Mouse (Mus musculus) limb, embryonic 13.5 days (tissue): ENCODE measurements around the gene Safb2. TPM values are rescaled to one million over a fixed set of nuclear protein-coding genes. Genes with fewer than 3 reads are reported as not detected.
"Not testable (repeated sequence)": the region's sequence is repeated elsewhere in the genome, so short reads cannot be mapped to it uniquely, and the experiment has no call there.

Experiments used
- ATAC-seq: fragments of 200-750 bp; cut with Nextera tagmentation; 2 replicates; pipeline ENCODE4 v1.8.0; 2017; ENCODE audit warnings: low read depth, moderate number of reproducible peaks, moderate TSS enrichment; ENCODE audit not compliant: low FRiP score
- H3K27ac ChIP-seq: fragments of 300-500 bp; sonication (generic); 2 replicates; pipeline ENCODE4 v1.5.1; 2015; ENCODE audit warnings: inconsistent platforms, mild to moderate bottlenecking, moderate library complexity
- H3K27me3 ChIP-seq: fragments of 300-500 bp; sonication (generic); 2 replicates; pipeline ENCODE4 v1.6.1; 2015; ENCODE audit warnings: mild to moderate bottlenecking, inconsistent platforms
- H3K36me3 ChIP-seq: fragments of 300-500 bp; sonication (generic); 2 replicates; pipeline ENCODE4 v1.6.1; 2015; ENCODE audit warnings: inconsistent platforms, mild to moderate bottlenecking, moderate library complexity
- H3K4me1 ChIP-seq: fragments of 300-500 bp; sonication (generic); 2 replicates; pipeline ENCODE4 v1.6.1; 2015; ENCODE audit warnings: inconsistent platforms
- H3K4me2 ChIP-seq: fragments of 300-500 bp; sonication (generic); replicated peaks from 2 replicates; pipeline ENCODE4 v1.6.1; 2015; ENCODE audit warnings: inconsistent platforms, mild to moderate bottlenecking, moderate library complexity
- H3K4me3 ChIP-seq: fragments of 300-500 bp; sonication (generic); 2 replicates; pipeline ENCODE4 v1.5.1; 2015; ENCODE audit warnings: moderate library complexity, mild to moderate bottlenecking, inconsistent platforms
- H3K9ac ChIP-seq: fragments of 300-500 bp; sonication (generic); 2 replicates; pipeline ENCODE4 v1.6.1; 2015; ENCODE audit warnings: mild to moderate bottlenecking, inconsistent platforms
- H3K9me3 ChIP-seq: fragments of 300-500 bp; sonication (generic); 2 replicates; pipeline ENCODE4 v1.6.1; 2016; ENCODE audit warnings: inconsistent platforms
- WGBS: fragments of 180-500 bp; shearing (Covaris S2); methylation state at CpG from one replicate; pipeline ENCODE4 v1.1.7; 2015; 5-methylcytosine and 5-hydroxymethylcytosine counted together
- polyA plus RNA-seq: library from polyadenylated mRNA; unstranded; fragments of >200 nt; fragmentation: Nextera tagmentation; extraction: Ambion mirVana; gene quantifications from 2 replicates; pipeline ENCODE4 v1.2.1, GENCODE M21; 2015

The Safb2 gene
- polyA plus RNA-seq = 85.2 and 91.4 TPM in 2 replicates

DNA sequence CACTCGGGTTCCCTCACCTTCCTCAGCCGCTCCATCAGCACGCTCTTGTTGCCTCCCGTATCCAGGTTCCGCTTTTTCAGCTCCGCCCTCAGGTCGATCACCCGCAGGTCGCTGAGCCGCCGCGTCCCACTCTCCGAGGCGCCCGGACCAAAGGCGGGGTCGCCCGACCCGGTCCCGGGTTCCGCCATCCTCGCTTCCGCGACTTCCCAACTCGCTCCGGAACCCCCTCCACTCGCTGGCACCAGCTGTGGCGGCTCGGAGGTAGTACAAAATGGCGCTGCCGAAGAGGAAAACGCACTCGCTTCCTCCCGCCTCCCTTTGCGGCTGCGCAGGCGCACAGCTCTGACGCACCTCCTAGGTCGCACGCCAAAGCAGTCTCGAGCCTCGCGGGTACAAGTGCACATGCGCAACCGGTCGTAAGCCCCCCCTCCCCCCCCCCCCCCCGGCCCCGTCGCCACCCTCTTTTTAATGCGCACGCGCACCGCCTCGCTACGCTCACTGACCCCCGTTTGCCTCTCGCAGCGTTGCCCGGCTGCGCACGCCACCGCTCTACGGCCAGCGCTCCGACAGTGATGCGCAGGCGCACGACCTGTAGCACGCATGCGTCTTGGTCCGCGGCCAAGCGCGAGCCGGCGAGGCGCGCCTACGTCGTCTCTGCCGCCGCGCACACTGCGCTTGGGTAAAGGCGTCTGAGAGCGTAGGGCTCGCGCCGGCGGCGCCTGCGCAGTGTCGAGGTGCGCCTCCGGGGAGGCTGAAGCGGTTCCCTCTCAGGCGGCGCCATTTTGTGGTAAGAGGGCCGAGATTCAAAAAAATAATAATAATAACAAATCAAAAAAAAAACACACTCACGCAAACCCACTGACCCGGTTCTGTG is at the start of gene Safb2, which contains the start of gene Safb:
Gene Safb2, minus strand, starts transcription at position 329 of the 874 bp plus-strand sequence.
Gene Safb, plus strand, starts transcription at position 569 of the 874 bp plus-strand sequence.
- peak; percentile 96 for ATAC-seq
- Histone ChIP-seq H3K9ac (peak within 1 kb of the TSS; percentile 91), H3K27me3 (no peaks in the 10 kb centered on the region), H3K4me2 (peak within 1 kb of the TSS; percentile 94), H3K4me3 (peak within 1 kb of the TSS; percentile 92), H3K4me1 (peaks cover 52% of the 10 kb centered on the region), H3K36me3 (peaks cover 68% of the 10 kb centered on the region), H3K9me3 (no peaks in the 10 kb centered on the region), H3K27ac (peak within 1 kb of the TSS; percentile 93)
- WGBS = under 1% methylated on average over 92 of the region's 101 CpGs

DNA sequence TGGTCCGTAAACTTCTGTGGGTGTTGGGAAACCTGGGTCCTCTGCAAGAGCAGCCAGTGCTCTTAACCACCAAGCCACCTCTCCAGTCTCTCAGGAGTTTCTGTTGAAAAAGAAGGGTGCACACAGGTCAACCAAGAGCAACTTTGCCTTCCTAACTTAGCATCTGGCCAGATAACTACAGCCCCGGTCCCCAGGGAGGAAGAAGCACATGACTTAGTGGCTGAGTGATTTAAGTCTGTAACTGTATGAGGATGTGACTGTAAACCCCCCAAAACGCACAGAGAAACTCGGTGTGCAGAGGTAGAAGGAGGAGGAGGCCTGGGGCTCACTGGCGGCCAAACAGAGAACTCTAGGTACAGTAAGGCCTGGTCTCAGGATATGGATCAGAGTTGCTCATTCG is 49.6 kb upstream of the Safb2 start:
- H3K36me3 ChIP-seq = no peaks in the 10 kb centered on the region
- no peak overlapping the region for H3K4me2 ChIP-seq
- H3K4me3 ChIP-seq = no peak overlapping the region
- no peaks in the 10 kb centered on the region for H3K4me1 ChIP-seq
- 85% methylated on average over 6 of the region's 6 CpGs for WGBS
- H3K27me3 ChIP-seq = no peaks in the 10 kb centered on the region
- no peaks in the 10 kb centered on the region for H3K9me3 ChIP-seq
- no peak overlapping the region for H3K27ac ChIP-seq
- ATAC-seq = no peak
- H3K9ac ChIP-seq = no peak overlapping the region

DNA sequence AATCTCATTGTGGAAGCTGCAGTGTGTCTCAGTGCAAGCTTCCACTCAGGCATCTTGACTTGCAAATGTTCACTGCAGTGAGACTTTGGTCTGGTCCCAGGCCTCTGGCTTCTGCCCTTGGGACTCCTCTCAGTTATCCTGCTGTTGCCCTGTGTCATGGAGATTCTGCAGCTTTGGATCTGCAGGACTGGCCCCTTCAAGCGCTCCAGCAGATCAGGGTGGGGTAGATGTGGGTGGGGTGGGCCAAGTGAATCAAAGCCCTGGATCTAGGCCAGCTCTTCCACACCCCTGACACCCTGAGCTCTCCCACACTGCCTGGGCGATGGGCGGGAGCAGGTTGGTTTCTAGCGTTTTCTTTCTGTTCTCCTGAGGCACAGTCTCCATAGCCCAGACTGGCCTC is 47.4 kb upstream of the Safb2 start:
- Histone ChIP-seq H3K4me1 (peaks cover 10% of the 10 kb centered on the region), H3K9ac (no peak overlapping the region), H3K27me3 (no peaks in the 10 kb centered on the region), H3K4me2 (no peak overlapping the region), H3K36me3 (no peaks in the 10 kb centered on the region), H3K27ac (no peak overlapping the region), H3K4me3 (no peak overlapping the region), H3K9me3 (no peaks in the 10 kb centered on the region)
- WGBS = 62% methylated on average over 4 of the region's 4 CpGs
- ATAC-seq = no peak

DNA sequence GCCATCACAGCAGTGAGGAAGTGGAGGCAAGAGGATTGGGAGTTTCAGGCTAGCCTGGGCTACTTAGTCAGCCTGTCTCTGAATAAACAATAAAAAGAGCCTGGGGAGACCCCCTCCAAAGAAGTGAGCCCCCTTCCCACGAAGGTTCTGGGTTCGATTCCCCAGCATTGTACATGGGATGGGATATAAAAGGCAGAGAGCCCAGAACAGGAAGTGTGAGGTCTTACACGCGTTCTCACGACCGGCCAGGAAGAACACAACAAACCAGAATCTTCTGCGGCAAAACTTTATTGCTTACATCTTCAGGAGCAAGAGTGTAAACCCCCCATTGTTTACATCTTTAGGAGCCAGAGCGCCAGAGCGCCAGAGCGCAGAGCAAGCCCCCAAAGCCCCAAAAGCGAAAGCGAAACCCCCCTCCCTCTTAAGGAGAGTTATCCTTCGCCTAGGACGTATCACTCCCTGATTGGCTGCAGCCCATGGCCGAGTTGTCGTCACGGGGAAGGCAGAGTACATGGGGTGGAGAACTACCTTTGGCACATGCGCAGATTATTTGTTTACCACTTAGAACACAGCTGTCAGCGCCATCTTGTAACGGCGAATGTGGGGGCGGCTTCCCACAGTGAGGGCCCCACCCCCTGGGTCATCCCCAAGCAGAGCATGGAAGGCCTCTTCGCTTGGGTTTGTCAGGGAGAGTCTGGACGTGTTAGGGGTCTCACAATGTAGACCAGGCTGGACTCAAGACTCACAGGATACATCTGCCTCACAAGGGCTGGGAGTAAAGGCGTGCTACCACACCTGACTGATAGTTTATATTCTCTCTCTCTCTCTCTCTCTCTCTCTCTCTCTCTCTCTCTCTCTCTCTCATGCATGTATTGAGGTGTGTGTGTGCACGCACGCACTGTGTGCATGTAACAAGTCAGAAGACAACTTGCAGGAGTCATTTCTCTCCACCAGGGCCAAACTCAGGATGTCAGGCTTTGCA is 45.7 kb upstream of the Safb2 start:
- not testable (repeated sequence) for H3K9me3 ChIP-seq, H3K9ac ChIP-seq, H3K4me2 ChIP-seq, ATAC-seq, H3K27me3 ChIP-seq, H3K4me3 ChIP-seq, H3K36me3 ChIP-seq, H3K27ac ChIP-seq
- WGBS = 86% methylated on average over 27 of the region's 27 CpGs
- H3K4me1 ChIP-seq = peaks cover 21% of the 10 kb centered on the region

GRCm38 (mm10) chr17:56627530-56628277 is 43.3 kb upstream of the Safb2 start, which contains the start of gene Catsperd:
Catsperd (plus strand) TSS chr17:56628143.
- Histone ChIP-seq H3K4me3 (peak within 1 kb of the TSS; percentile 93), H3K36me3 (peaks cover 22% of the 10 kb centered on the region), H3K4me2 (peak within 1 kb of the TSS; percentile 96), H3K4me1 (peaks cover 25% of the 10 kb centered on the region), H3K27me3 (no peaks in the 10 kb centered on the region), H3K27ac (peak within 1 kb of the TSS; percentile 74), H3K9me3 (no peaks in the 10 kb centered on the region), H3K9ac (peak within 1 kb of the TSS; percentile 56)
- peak; percentile 34; the same call in 1 of the 2 replicates for ATAC-seq
- WGBS = 6% methylated on average over 26 of the region's 26 CpGs

DNA sequence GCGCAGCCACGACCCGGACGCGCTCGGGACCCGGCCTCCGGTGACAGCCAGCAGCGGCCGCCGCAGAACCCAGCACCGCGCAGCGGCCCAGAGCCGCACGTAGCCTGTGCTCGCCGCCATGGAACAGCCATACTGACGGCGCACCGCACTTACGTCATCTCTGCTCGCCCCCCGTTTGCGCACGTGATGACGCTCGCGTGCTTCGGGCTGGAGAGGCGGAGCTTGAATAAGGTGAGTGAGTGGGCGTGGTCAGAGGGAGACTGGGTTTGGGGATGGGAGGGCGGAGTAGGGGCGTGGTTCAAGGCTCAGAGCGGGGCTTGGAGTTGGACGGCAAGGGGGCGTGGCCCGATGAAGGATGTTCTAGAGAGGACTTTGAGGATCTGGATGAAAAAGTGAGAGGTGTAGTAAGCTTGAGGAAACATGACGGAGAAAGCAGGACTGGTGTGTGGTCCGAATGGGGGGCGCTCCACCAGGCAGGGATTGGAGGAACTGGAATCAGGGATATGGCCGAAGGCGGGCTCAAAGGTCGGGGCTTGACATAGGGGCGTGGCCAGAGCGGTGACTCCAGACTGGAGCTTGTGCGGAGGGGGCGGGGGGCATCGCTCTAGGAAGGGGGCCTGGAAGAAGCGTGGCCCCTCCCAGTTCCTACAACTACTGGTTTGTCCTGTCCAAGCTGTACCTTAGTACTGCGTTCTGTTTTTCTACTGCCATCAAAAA is 42.5 kb upstream of the Safb2 start, which contains the start of gene Lonp1:
Gene Lonp1, minus strand, starts transcription at position 134 of the 717 bp plus-strand sequence.
- H3K27ac ChIP-seq = peak within 1 kb of the TSS; percentile 74
- no peaks in the 10 kb centered on the region for H3K9me3 ChIP-seq
- WGBS = under 1% methylated on average over 51 of the region's 51 CpGs
- peaks cover 25% of the 10 kb centered on the region for H3K4me1 ChIP-seq
- H3K4me2 ChIP-seq = peak within 1 kb of the TSS; percentile 96
- H3K9ac ChIP-seq = peak within 1 kb of the TSS; percentile 96
- H3K4me3 ChIP-seq = peak within 1 kb of the TSS; percentile 93
- no peaks in the 10 kb centered on the region for H3K27me3 ChIP-seq
- H3K36me3 ChIP-seq = peaks cover 30% of the 10 kb centered on the region
- peak; percentile 94 for ATAC-seq

GRCm38 (mm10) chr17:56626260-56626659 is 41.9 kb upstream of the Safb2 start:
- under 1% methylated on average over 32 of the region's 32 CpGs for WGBS
- no peaks in the 10 kb centered on the region for H3K27me3 ChIP-seq
- H3K9me3 ChIP-seq = no peaks in the 10 kb centered on the region
- H3K4me1 ChIP-seq = peaks cover 25% of the 10 kb centered on the region
- H3K27ac ChIP-seq = peak overlapping the region; percentile 72; the same call in 1 of the 2 replicates
- peak overlapping the region; percentile 96 for H3K9ac ChIP-seq
- H3K4me3 ChIP-seq = peak overlapping the region; percentile 93
- H3K4me2 ChIP-seq = peak overlapping the region; percentile 96
- H3K36me3 ChIP-seq = peaks cover 35% of the 10 kb centered on the region
- ATAC-seq = no peak; the same call in 1 of the 2 replicates

DNA sequence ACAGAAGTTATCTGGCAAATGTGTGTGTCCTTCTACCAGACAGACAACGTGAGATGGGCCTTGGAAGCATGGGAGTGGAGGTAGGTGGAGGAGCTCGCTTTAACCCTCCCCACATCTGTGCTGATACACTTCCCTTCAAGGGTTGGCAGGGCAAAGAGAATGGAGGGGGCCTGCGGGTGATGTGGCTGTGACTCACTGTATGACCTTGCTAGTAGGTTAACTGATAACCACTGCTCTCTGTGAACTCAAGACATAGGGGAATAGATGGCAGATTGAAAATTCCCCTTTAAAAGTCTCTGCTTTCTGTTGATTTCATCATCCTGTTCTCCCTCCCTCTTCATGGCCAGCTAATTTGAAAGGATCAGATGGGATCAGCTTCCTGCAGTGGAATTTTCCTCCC is 41.1 kb upstream of the Safb2 start:
- H3K4me1 ChIP-seq = peaks cover 25% of the 10 kb centered on the region
- H3K27me3 ChIP-seq = no peaks in the 10 kb centered on the region
- ATAC-seq = no peak
- peak overlapping the region; percentile 93 for H3K4me3 ChIP-seq
- peaks cover 42% of the 10 kb centered on the region for H3K36me3 ChIP-seq
- H3K27ac ChIP-seq = no peak overlapping the region
- peak overlapping the region; percentile 96; the same call in 1 of the 2 replicates for H3K9ac ChIP-seq
- H3K4me2 ChIP-seq = peak overlapping the region; percentile 96
- no peaks in the 10 kb centered on the region for H3K9me3 ChIP-seq
- WGBS = 87% methylated on average over 3 of the region's 3 CpGs

GRCm38 (mm10) chr17:56617628-56618027 is 33.2 kb upstream of the Safb2 start:
- Histone ChIP-seq H3K4me1 (peaks cover 16% of the 10 kb centered on the region), H3K9ac (no peak overlapping the region), H3K36me3 (peaks cover 83% of the 10 kb centered on the region), H3K4me2 (no peak overlapping the region), H3K9me3 (no peaks in the 10 kb centered on the region), H3K27ac (no peak overlapping the region), H3K27me3 (no peaks in the 10 kb centered on the region), H3K4me3 (no peak overlapping the region)
- no peak for ATAC-seq
- 93% methylated on average over 8 of the region's 8 CpGs for WGBS

DNA sequence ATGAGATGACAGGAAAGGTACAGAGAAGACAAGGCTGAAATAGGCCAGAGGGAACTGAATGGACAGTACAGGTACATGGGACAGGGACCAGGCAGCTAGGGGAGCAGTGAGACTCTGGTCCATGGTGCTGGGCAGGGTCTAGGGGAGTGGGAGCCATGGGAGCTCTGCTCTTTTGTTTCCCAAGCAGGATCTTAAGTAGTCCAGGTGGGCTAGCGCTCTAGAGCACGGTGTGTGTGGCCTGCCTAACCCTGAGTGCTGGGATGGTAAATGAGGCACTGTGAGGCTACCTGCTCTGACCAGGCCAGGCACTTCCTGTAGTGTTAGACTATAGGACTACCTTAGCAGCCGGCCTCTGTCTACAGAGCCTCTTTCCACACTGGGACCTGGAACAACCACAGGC is 32.3 kb upstream of the Safb2 start:
- Histone ChIP-seq H3K36me3 (peaks cover 74% of the 10 kb centered on the region), H3K4me1 (peaks cover 21% of the 10 kb centered on the region), H3K4me2 (no peak overlapping the region), H3K9me3 (no peaks in the 10 kb centered on the region), H3K27me3 (no peaks in the 10 kb centered on the region), H3K4me3 (no peak overlapping the region), H3K9ac (no peak overlapping the region), H3K27ac (no peak overlapping the region)
- 88% methylated on average over 3 of the region's 3 CpGs for WGBS
- no peak for ATAC-seq

GRCm38 (mm10) chr17:56615792-56616191 is 31.4 kb upstream of the Safb2 start:
- WGBS = 90% methylated on average over 4 of the region's 4 CpGs
- Histone ChIP-seq H3K27ac (no peak overlapping the region), H3K4me3 (no peak overlapping the region), H3K4me2 (no peak overlapping the region), H3K27me3 (no peaks in the 10 kb centered on the region), H3K9me3 (no peaks in the 10 kb centered on the region), H3K9ac (no peak overlapping the region; the same call in 1 of the 2 replicates), H3K4me1 (peaks cover 23% of the 10 kb centered on the region), H3K36me3 (peaks cover 67% of the 10 kb centered on the region)
- ATAC-seq = no peak
